Mouse (Mus musculus) spleen, postnatal 36 days (tissue): Measurements from ENCODE around the gene Klk1b24.
"Not testable (repeated sequence)": the region's sequence is repeated elsewhere in the genome, so short reads cannot be mapped to it uniquely, and the experiment has no call there.

Experiments
- DNase-seq, 2 experiments: peaks; one replicate each; pipeline ENCODE4 v3.0.0; 2022; ENCODE audit warnings: low spot score in 2 of 2, mixed read lengths in 1 of 2

Gene Klk1b24

DNA sequence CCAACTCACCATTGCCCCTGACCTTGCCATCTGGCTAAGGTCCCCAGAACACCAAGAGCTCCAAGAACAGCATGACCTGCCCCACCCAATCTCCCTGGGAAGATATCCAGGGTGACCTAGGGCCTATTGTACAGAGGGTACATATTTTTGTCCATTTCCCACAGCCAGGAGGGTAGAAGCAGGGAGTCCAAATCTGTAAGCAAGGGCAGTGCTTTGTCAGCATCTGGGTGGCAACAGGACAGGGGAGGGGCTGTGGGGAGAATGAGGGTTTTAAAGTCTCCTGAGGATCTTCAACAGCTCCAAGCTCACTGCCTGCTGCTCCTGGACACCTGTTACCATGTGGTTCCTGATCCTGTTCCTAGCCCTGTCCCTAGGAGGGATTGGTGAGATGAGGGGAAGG, at the start of gene Klk1b24:
TSS of gene Klk1b24 (plus strand) at position 301 of the 400 bp plus-strand sequence.
- not testable (repeated sequence) for DNase-seq

DNA sequence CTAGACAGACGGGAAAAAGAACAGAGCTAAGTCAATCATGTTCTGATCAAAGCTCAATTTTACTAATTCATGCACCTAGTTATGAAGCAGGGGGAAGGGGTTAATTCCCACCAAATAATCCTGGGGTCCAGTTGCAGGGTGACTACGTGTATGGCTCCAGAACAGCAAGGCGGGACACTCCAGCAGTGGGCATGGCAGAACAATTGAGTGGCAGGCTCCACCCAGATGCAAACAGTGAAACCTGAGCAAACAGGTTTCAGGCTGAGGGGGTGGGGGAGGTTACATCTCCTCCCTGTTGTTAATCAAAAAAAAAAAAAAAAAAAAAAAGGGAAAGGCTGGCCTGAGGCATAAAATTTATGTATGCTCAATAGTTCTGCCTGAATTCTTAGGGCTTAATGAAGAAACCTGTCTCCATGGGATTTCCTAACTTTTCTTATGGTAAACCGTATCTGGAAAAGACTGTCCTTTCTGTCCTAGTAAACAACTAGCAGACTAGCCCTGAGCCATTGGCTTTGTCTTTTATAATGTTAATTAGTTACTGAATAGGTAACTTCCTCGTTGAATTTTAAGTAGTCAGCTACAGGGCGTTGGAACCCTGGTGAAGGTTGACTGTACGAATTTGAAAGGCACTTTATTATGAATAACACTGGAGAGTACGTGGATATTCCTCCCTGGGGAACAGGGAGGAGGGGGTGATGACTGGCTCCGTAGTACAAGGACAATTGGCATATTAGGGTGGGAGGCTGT, 8.6 kb upstream of the Klk1b24 start:
- no peak for DNase-seq

DNA sequence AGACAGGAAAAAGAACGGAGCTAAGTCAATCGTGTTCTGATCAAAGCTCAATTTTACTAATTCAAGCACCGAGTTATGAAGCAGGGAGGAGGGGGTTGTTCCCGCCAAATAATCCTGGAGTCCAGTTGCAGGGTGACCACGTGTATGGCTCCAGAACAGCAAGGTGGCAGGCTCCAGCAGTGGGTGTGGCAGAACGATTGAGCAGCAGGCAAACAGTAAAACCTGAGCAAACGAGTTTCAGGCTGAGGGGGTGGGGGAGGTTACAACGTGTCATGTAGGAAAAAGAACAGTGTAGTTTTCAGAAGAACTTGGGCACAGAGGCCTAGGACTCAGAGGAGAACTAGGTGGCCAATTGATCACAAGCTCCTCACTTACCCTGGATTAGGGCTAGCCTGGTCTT, 1.5 kb upstream of the Klk1b24 start:
- not testable (repeated sequence) for DNase-seq

DNA sequence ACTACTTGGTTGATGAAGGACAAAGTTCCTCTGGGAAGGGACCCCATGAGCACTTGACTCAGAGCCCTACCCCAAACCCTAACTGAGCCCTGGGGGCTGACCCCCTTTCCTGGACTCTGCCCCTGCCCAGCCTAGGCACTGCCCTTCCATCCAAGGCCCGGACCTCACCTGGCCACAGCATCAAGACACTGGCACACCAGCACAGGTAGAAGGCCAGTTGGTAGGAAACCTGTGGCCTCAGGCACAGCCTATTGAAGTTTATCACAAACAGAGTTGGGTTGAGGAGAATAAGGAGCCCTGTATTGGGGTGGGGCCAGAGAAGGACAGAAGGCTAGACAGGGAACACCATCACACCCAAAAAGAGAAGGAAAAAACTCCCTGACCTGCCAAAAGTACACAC, 5.4 kb downstream of the Klk1b24 start:
- DNase-seq, result not testable (repeated sequence)

DNA sequence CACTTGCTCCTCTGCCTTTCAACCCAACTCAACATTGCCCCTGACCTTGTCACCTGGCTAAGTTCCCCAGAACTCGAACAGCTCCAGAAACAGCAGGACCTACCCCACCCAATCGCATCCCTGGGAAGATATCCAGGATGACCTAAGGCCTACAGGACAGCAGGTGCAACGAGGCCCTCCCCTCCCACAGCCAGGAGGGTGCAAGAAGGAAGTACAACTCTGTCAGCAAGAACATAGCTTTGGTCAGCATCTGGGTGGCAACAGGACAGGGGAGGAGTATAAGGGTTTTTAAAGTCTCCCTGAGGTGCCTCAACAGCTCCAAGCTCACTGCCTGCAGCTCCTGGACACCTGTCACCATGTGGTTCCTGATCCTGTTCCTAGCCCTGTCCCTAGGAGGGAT, 9.9 kb downstream of the Klk1b24 start, which contains the start of gene Klk1b3:
TSS of gene Klk1b3 (plus strand) at position 301 of the 400 bp plus-strand sequence.
- no peak for DNase-seq

DNA sequence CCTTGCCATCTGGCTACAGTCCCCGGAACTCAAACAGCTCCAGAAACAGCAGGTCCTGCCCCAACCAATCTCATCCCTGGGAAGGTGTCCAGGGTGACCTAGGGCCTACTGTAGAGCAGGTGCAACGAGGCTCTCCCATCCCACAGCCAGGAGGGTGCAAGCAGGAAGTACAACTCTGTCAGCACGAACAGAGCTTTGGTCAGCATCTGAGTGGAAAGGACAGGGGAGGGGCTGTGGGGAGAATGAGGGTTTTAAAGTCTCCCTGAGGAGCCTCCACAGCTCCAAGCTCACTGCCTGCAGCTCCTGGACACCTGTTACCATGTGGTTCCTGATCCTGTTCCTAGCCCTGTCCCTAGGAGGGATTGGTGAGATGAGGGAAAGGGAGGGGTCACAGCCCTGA, 19.1 kb downstream of the Klk1b24 start, which contains the start of gene Klk1b4:
TSS of gene Klk1b4 (plus strand) at position 301 of the 400 bp plus-strand sequence.
- DNase-seq, result not testable (repeated sequence)

DNA sequence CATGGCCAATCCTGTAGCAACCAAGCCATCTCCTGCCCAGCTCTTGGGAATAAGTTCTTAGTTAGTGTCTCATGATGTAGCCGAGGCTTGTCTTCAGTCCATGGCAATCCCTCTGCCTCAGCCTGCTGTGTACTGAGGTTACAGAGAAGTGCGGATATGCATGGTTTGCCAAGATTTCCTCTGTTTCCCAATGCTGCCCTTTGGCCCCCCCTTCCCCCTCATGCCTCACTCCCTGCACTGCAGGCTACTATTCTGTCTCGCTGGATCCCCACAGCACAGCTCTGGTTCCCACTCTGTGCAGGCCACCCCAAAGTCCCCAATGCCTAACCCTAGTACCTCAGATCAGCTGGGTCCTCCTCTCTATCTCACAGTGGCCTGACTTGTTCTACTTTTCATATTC, 20.3 kb downstream of the Klk1b24 start:
- no peak for DNase-seq

DNA sequence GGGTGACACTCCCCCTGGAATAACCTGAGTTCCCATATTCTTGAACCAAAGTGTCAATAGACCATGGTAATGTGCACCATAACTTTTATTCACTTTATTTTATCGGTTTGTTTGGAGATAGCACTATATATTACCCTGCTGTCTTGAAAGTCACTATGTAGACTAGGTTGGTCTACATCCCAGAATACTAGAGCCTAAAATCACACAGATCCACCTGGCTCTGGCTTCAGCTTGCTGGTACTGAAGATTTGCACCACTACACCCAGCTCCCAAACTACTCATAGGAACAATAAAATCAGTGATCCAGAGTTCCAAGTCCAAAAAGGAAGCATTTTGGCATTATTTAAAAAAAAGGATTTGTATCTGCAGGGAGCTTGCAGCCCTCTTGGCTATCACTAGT, 27.6 kb downstream of the Klk1b24 start, which contains the start of gene Klk1b5:
TSS of gene Klk1b5 (plus strand) at position 301 of the 400 bp plus-strand sequence.
- DNase-seq, result no peak

DNA sequence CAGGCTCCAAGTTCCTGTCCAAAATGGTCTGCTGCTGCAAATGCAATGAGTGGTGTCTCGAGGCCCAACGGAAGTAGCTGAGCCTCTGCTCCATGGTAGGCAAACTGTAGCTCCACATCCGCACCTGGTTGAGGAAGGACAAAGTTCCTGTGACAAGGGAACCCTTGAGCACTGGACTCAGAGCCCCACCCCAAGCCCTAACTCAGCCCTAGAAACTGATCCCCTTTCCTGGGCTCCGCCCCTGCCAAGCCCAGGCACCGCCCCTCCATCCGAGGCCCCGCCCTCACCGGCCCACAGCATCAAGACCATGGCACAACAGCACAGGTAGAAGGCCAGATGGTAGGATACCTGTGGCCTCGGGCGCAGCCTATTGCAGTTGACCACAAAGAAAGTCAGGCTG, 33.6 kb downstream of the Klk1b24 start:
- not testable (repeated sequence) for DNase-seq

DNA sequence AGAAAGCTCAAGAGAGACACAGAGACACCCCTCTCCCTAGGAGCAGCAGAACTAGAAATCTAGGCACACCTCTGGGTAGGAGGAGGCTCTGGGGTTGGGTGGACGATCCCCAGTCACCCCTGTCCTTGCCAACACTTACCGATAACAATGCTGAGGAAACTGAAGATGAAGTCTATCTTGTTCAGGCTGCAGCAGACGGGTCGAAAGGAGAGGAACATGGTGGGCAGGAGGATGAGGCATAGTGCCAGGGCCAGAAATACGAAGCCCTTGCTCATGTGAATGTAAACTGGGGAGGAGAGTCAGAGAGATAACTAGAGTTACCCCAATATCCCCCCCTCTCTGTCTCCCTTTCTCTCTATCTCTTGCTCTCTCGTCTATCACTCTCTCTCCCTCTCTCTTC, 34.3 kb downstream of the Klk1b24 start:
- not testable (repeated sequence) for DNase-seq

DNA sequence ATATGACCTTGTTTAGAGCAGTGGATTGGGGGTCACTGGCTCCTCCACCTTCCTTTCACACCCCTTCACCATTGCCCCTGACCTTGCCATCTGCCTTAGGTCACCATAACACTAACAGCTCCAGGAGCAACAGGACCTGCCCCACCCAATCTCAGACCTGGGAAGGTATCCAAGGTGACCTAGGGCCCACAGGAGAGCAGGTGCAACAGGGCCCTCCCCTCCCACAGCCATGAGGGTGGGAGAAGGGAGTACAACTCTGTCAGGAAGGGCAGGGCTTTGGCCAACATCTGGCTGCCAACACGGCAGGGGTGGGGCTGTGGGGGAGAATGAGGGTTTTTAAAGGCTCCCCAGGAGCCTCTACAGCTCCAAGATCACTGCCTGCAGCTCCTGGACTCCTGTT, 37.0 kb downstream of the Klk1b24 start, which contains the start of gene Klk1:
TSS of gene Klk1 (plus strand) at position 285 of the 400 bp plus-strand sequence.
- DNase-seq, result no peak

DNA sequence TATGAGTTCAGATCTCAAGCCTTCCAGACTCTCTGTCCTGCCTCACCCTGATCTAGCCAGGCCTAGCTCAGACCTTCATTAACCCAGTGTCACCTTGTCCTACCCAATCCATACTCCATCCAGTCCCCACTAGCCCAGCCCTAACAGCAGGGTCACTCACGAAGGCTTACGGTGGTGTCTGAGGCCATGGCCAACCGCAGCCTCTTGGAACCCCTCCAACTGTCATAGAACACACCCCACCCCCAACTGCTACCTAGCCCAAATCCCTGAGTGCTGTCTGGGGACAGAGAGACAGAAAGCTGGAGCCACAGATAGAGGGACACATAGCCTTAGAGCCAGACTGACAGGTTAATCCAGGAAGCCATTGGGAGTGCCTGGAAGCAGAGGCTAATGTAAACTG, 47.9 kb downstream of the Klk1b24 start, which contains the start of gene Gm36864:
TSS of gene Gm36864 (plus strand) at position 269 of the 400 bp plus-strand sequence.
- DNase-seq, result no peak

DNA sequence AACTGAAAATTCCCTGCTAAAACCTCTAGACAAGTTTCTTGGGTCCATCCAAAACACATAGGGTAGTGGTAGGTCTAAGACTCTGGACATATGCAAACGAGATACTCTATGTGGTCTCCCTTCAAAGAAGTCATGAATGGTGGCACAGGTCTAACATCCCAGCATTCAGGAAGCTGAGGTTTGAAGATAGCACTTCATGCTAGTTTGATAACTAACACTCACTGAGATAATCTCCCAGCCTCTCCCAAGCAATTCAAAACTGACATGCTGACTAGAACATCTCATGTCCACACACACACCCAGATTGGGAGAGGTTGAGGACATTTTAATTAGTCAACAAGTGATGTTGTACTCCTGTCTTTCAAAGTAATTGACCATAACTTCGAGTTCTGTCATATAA, 51.9 kb downstream of the Klk1b24 start:
- DNase-seq, result no peak

DNA sequence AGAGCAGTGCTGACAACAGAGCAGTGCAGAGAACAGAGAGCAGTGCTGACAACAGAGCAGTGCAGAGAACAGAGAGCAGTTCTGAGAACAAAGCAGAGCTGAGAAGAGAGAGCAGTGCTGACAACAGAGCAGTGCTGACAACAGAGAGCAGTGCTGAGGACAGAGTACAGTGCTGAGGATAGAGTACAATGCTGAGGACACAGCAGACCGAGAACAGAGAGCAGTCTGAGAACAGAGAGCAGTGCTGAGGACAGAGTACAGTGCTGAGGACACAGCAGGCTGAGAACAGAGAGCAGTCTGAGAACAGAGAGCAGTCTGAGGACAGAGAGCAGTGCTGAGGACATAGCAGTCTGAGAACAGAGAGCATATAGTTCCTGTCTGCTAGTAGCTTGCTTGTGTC, 52.7 kb downstream of the Klk1b24 start:
- no peak for DNase-seq

DNA sequence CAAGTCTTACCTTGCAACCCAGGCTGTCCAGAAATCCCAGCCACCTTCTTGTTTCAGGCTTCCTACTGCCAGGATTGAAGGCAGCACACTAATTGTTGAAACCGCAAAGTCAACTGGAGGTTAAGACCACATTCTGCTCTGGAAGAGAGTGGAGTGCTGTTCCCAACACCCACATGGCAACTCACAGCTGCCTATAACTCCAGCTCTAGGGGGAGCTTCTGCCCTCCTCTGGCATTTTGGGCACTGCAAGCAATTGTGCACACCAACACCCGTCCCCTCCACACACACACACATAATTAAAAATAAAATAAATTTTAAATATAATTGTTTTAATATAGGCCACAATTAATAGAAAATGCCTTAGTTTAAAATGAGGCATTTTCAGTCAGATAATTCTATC, 53.1 kb downstream of the Klk1b24 start:
- DNase-seq, result no peak
